Mouse (Mus musculus) erythroblast, embryonic 14.5 days (primary cell): ENCODE measurements around the gene Art4. TPM values are rescaled to one million over a fixed set of nuclear protein-coding genes. Genes with fewer than 3 reads are reported as not detected.
A peak's percentile ranks its signal among the peaks of the same experiment; 100 is the strongest.

ENCODE experiments used
- H3K27me3 ChIP-seq: 2 replicates; pipeline ENCODE4 v1.6.1; 2012; ENCODE audit warnings: inconsistent platforms; ENCODE audit not compliant: control insufficient read depth
- H3K36me3 ChIP-seq: 2 replicates; pipeline ENCODE4 v1.6.1; 2012; ENCODE audit warnings: mild to moderate bottlenecking, inconsistent platforms; ENCODE audit not compliant: control insufficient read depth
- H3K4me1 ChIP-seq: 2 replicates; pipeline ENCODE4 v1.6.1; 2012; ENCODE audit warnings: inconsistent platforms; ENCODE audit not compliant: control insufficient read depth
- H3K4me3 ChIP-seq: replicated peaks from 2 replicates; pipeline ENCODE3; 2012; ENCODE audit warnings: moderate library complexity, mild to moderate bottlenecking, inconsistent platforms
- H3K9me3 ChIP-seq: 2 replicates; pipeline ENCODE4 v1.6.1; 2012; ENCODE audit warnings: low read length, inconsistent platforms, mixed read lengths; ENCODE audit not compliant: control insufficient read depth
- GATA1 ChIP-seq: IDR thresholded peaks from 2 replicates; pipeline ENCODE4 v1.6.1; 2012; ENCODE audit warnings: low read length, inconsistent platforms, mixed read lengths
- TAL1 ChIP-seq: IDR thresholded peaks from 3 replicates; pipeline ENCODE4 v1.6.1; 2012; ENCODE audit warnings: low read length, inconsistent platforms, mixed read lengths
- polyA plus RNA-seq: library from polyadenylated mRNA; stranded (reverse); fragments of >175 nt; gene quantifications from 2 replicates; pipeline ENCODE4 v1.2.3, GENCODE M21; 2012

The Art4 gene
- 2.1 and 2.2 TPM in 2 replicates for polyA plus RNA-seq

- Histone ChIP-seq H3K4me1 (peaks cover 73% of the 10 kb centered on the region), H3K27me3 (no peaks in the 10 kb centered on the region), H3K9me3 (no peaks in the 10 kb centered on the region), H3K36me3 (peaks cover 40% of the 10 kb centered on the region), H3K4me3 (peak within 1 kb of the TSS; percentile 70)
- TF ChIP-seq GATA1 (peak; percentile 99), TAL1 (peak; percentile 100)
Observed at GRCm38 (mm10) chr6:136857186-136857872, at the start of gene Art4. Gene Art4 (minus strand): TSS chr6:136857733.

DNA sequence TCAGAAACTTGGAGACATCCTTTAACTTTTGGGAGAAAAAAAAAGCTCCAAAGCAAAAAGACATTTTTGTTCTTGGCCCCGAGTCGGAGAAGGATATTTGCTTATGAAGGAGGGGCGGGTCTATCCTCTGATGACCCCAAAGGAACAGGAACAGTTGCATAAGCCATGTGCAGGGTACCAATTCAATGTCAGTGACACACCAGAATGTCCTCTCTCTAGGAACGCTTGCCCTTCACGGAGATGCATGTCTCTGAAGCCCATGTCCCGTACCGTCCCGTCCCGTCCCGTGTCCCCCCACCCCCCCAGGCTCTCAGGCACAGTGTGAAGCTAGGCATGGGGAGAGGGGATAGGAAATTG, 49.4 kb upstream of the Art4 start:
- no peak for TF ChIP-seq TAL1
- TF ChIP-seq GATA1 = no peak
- Histone ChIP-seq H3K27me3 (no peaks in the 10 kb centered on the region), H3K4me1 (no peaks in the 10 kb centered on the region), H3K9me3 (no peaks in the 10 kb centered on the region), H3K4me3 (no peak overlapping the region), H3K36me3 (no peaks in the 10 kb centered on the region)

- Histone ChIP-seq H3K4me1 (no peaks in the 10 kb centered on the region), H3K9me3 (no peaks in the 10 kb centered on the region), H3K4me3 (no peak overlapping the region), H3K27me3 (no peaks in the 10 kb centered on the region), H3K36me3 (no peaks in the 10 kb centered on the region)
- TF ChIP-seq GATA1 (no peak), TAL1 (no peak)
Observed at GRCm38 (mm10) chr6:136906283-136906936, 48.9 kb upstream of the Art4 start.

GRCm38 (mm10) chr6:136903885-136904470, 46.4 kb upstream of the Art4 start:
- Histone ChIP-seq H3K4me1 (no peaks in the 10 kb centered on the region), H3K27me3 (no peaks in the 10 kb centered on the region), H3K36me3 (no peaks in the 10 kb centered on the region)

GRCm38 (mm10) chr6:136902527-136902926, 45.0 kb upstream of the Art4 start:
- Histone ChIP-seq H3K9me3 (no peaks in the 10 kb centered on the region), H3K4me3 (no peak overlapping the region), H3K4me1 (no peaks in the 10 kb centered on the region), H3K36me3 (no peaks in the 10 kb centered on the region), H3K27me3 (no peaks in the 10 kb centered on the region)
- TF ChIP-seq GATA1 = no peak
- no peak for TF ChIP-seq TAL1

More at GRCm38 (mm10) chr6:136903885-136904470, 46.4 kb upstream of the Art4 start:
- Histone ChIP-seq H3K9me3 (no peaks in the 10 kb centered on the region), H3K4me3 (no peak overlapping the region)
- TF ChIP-seq GATA1 = no peak
- TF ChIP-seq TAL1 = no peak

DNA sequence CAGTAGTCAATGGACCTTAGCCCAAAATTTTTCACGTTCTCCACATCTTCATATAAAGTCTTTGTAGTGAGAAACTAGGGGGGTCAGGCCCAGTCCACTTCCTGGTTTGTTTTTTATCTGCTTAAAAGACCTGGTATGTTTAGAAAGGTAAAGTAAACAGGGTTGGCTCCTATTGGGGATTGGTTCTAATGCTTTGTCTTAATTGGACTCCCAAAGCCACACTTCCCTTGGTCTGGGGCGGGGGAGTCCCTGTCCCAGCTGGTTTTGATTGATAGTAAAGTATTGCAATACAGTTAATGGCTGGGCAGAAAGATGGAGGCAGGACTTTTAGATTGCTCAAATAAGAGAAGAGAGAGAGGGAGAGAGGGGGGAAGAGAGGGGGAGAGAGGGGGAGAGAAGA, 43.5 kb upstream of the Art4 start:
- no peak for TF ChIP-seq TAL1
- no peak for TF ChIP-seq GATA1
- no peaks in the 10 kb centered on the region for H3K36me3 ChIP-seq
- H3K27me3 ChIP-seq = no peaks in the 10 kb centered on the region
- H3K4me1 ChIP-seq = no peaks in the 10 kb centered on the region
- no peaks in the 10 kb centered on the region for H3K9me3 ChIP-seq
- H3K4me3 ChIP-seq = no peak overlapping the region

DNA sequence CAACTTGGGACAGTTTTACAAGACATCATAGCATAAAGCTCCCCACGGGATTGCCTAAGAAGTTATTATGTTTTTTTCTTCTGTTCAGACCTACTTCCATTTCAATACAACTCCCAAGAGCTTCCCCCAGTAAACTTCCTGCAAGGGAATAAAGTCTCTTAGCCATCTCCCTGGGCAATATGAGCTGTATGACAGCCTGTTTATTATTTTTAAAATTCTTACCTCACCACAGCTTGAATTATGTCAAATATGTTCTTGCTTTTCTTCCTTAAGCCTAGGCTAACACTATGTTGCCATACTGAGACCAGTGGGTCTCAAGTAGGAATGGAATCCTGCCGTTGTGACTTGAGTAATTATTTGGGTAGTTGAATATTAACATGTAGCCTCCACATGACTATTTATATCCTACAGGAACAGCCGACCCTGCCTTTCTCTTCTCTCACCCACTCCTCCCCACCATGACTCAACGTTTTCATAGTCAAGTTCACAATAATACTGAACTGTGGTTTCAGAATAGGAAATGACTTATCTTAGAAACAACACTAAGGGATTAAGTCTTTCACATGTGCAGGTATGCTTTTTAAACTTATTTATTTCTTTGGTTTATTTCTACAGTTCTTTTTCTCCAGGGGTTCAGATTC, 43.0 kb upstream of the Art4 start:
- Histone ChIP-seq H3K27me3 (no peaks in the 10 kb centered on the region), H3K36me3 (no peaks in the 10 kb centered on the region), H3K9me3 (no peaks in the 10 kb centered on the region), H3K4me1 (no peaks in the 10 kb centered on the region), H3K4me3 (no peak overlapping the region)
- TF ChIP-seq TAL1 (no peak), GATA1 (no peak)

GRCm38 (mm10) chr6:136898954-136899353, 41.4 kb upstream of the Art4 start:
- Histone ChIP-seq H3K4me3 (no peak overlapping the region), H3K4me1 (no peaks in the 10 kb centered on the region), H3K27me3 (no peaks in the 10 kb centered on the region), H3K36me3 (no peaks in the 10 kb centered on the region), H3K9me3 (no peaks in the 10 kb centered on the region)
- TF ChIP-seq TAL1 (no peak), GATA1 (no peak)

- Histone ChIP-seq H3K9me3 (no peaks in the 10 kb centered on the region), H3K36me3 (no peaks in the 10 kb centered on the region), H3K27me3 (no peaks in the 10 kb centered on the region), H3K4me3 (no peak overlapping the region), H3K4me1 (no peaks in the 10 kb centered on the region)
- TF ChIP-seq TAL1 (no peak), GATA1 (no peak)
Observed at GRCm38 (mm10) chr6:136898222-136898621, 40.7 kb upstream of the Art4 start.
